Mouse (Mus musculus) spleen, postnatal 14 days (tissue): Measurements from ENCODE around the gene Bag6.
"Not testable (repeated sequence)": the region's sequence is repeated elsewhere in the genome, so short reads cannot be mapped to it uniquely, and the experiment has no call there.

Source experiments
- DNase-seq, 2 experiments: peaks; one replicate each; pipeline ENCODE4 v3.0.0; 2021 to 2022; ENCODE audit warnings: low spot score in 2 of 2

Gene Bag6

GRCm38 (mm10) chr17:35111774-35112173, 23.2 kb upstream of the Bag6 start:
- no peak for DNase-seq

- peak in 1 of 2 experiments; percentile 48 for DNase-seq
Measured at GRCm38 (mm10) chr17:35115046-35116019, 19.6 kb upstream of the Bag6 start, which contains the start of gene Ly6g5b. Ly6g5b (minus strand) TSS chr17:35115428.

- DNase-seq, result no peak
Measured at GRCm38 (mm10) chr17:35120745-35121142, 14.2 kb upstream of the Bag6 start.

- DNase-seq, result peak; percentile 91 to 94
Measured at GRCm38 (mm10) chr17:35121143-35121799, 13.7 kb upstream of the Bag6 start, which contains the start of gene Gpank1. Gpank1 (plus strand) TSS chr17:35121455.

- peak in 1 of 2 experiments; percentile 29 for DNase-seq
Measured at GRCm38 (mm10) chr17:35121871-35122303, 13.1 kb upstream of the Bag6 start, which contains the start of gene Csnk2b. Csnk2b (minus strand) TSS chr17:35122053.

GRCm38 (mm10) chr17:35123287-35123686, 11.7 kb upstream of the Bag6 start:
- DNase-seq, result not testable (repeated sequence)

- DNase-seq, result not testable (repeated sequence)
Measured at GRCm38 (mm10) chr17:35124261-35124896, 10.6 kb upstream of the Bag6 start.

- DNase-seq, result no peak
Measured at GRCm38 (mm10) chr17:35125081-35125480, 9.9 kb upstream of the Bag6 start.

- DNase-seq, result no peak
Measured at GRCm38 (mm10) chr17:35125578-35125977, 9.4 kb upstream of the Bag6 start.

- peak; percentile 63 to 66 for DNase-seq
Measured at GRCm38 (mm10) chr17:35126206-35126611, 8.8 kb upstream of the Bag6 start, which contains the start of gene D17H6S53E. D17H6S53E (plus strand) TSS chr17:35126373.

- no peak for DNase-seq
Measured at GRCm38 (mm10) chr17:35127017-35127416, 8.0 kb upstream of the Bag6 start.

GRCm38 (mm10) chr17:35128996-35129395, 6.0 kb upstream of the Bag6 start:
- DNase-seq, result no peak

GRCm38 (mm10) chr17:35131038-35131437, 3.9 kb upstream of the Bag6 start:
- no peak for DNase-seq

GRCm38 (mm10) chr17:35131500-35132173, 3.3 kb upstream of the Bag6 start, which contains the start of gene Apom:
Apom (minus strand) TSS chr17:35132050.
- DNase-seq, result no peak

GRCm38 (mm10) chr17:35132174-35132560, 2.8 kb upstream of the Bag6 start:
- DNase-seq, result no peak

- DNase-seq, result no peak
Measured at GRCm38 (mm10) chr17:35133517-35133916, 1.5 kb upstream of the Bag6 start.

GRCm38 (mm10) chr17:35135591-35136320, 778 bp downstream of the Bag6 start:
- DNase-seq, result no peak

GRCm38 (mm10) chr17:35139269-35139668, 4.3 kb downstream of the Bag6 start:
- DNase-seq, result no peak

- no peak for DNase-seq
Measured at GRCm38 (mm10) chr17:35140490-35140996, 5.6 kb downstream of the Bag6 start.

- no peak for DNase-seq
Measured at GRCm38 (mm10) chr17:35141971-35142370, 7.0 kb downstream of the Bag6 start.
